Mouse (Mus musculus) gastrocnemius, postnatal 10 days (tissue): Measurements from ENCODE around the gene Rara. TPM values are rescaled to one million over a fixed set of nuclear protein-coding genes. Genes with fewer than 3 reads are reported as not detected.
A peak's percentile ranks its signal among the peaks of the same experiment; 100 is the strongest.

Source experiments
- DNase-seq: peaks from one replicate; pipeline ENCODE4 v3.0.0; 2021; ENCODE audit warnings: mixed read lengths
- total RNA-seq, 2 experiments: library from RNA; stranded (reverse); gene quantifications; 2 replicates each; pipeline ENCODE4 v1.2.3; 2021

The Rara gene
- total RNA-seq, 2 experiments from 2014 or later, result 22.6 to 31.5 TPM

- DNase-seq, result no peak
Observed at GRCm38 (mm10) chr11:98952736-98953135, 25.1 kb downstream of the Rara start.

- no peak for DNase-seq
Observed at GRCm38 (mm10) chr11:98953361-98953760, 25.7 kb downstream of the Rara start.

GRCm38 (mm10) chr11:98953835-98954320 lies 26.3 kb downstream of the Rara start:
- DNase-seq, result no peak

GRCm38 (mm10) chr11:98954373-98954772 lies 26.8 kb downstream of the Rara start:
- DNase-seq, result peak; percentile 89

GRCm38 (mm10) chr11:98954801-98955706 lies 27.4 kb downstream of the Rara start:
- DNase-seq, result no peak

- DNase-seq, result no peak
Observed at GRCm38 (mm10) chr11:98955707-98956235, 28.2 kb downstream of the Rara start.

GRCm38 (mm10) chr11:98956340-98956739 lies 28.7 kb downstream of the Rara start:
- DNase-seq, result no peak

GRCm38 (mm10) chr11:98959437-98960312 lies 32.1 kb downstream of the Rara start:
- DNase-seq, result peak; percentile 67

- peak; percentile 82 for DNase-seq
Observed at GRCm38 (mm10) chr11:98960313-98960906, 32.8 kb downstream of the Rara start.

- peak; percentile 65 for DNase-seq
Observed at GRCm38 (mm10) chr11:98961051-98961592, 33.5 kb downstream of the Rara start.

- no peak for DNase-seq
Observed at GRCm38 (mm10) chr11:98961766-98962165, 34.1 kb downstream of the Rara start.

GRCm38 (mm10) chr11:98962421-98963095 lies 34.9 kb downstream of the Rara start:
- no peak for DNase-seq

GRCm38 (mm10) chr11:98963191-98964021 lies 35.8 kb downstream of the Rara start:
- DNase-seq, result peak; percentile 85

GRCm38 (mm10) chr11:98964201-98964615 lies 36.6 kb downstream of the Rara start:
- DNase-seq, result no peak

- no peak for DNase-seq
Observed at GRCm38 (mm10) chr11:98964616-98965415, 37.2 kb downstream of the Rara start.

GRCm38 (mm10) chr11:98965416-98966077 lies 37.9 kb downstream of the Rara start:
- no peak for DNase-seq

GRCm38 (mm10) chr11:98966499-98967141 lies 39.0 kb downstream of the Rara start:
- peak; percentile 86 for DNase-seq

- peak; percentile 25 for DNase-seq
Observed at GRCm38 (mm10) chr11:98968079-98968478, 40.5 kb downstream of the Rara start.
